Mouse (Mus musculus) spleen, postnatal 4 days (tissue): ENCODE results near the gene Fam19a5.

ENCODE experiments used
- DNase-seq, 2 experiments: peaks; one replicate each; pipeline ENCODE4 v3.0.0; 2022; ENCODE audit warnings: low spot score in 2 of 2

Gene Fam19a5

GRCm38 (mm10) chr15:87543599-87544338, at the start of gene Fam19a5:
Fam19a5 (plus strand) TSS chr15:87544299.
- no peak for DNase-seq

- no peak for DNase-seq
Observed at GRCm38 (mm10) chr15:87501737-87502136, 42.4 kb upstream of the Fam19a5 start.

DNA sequence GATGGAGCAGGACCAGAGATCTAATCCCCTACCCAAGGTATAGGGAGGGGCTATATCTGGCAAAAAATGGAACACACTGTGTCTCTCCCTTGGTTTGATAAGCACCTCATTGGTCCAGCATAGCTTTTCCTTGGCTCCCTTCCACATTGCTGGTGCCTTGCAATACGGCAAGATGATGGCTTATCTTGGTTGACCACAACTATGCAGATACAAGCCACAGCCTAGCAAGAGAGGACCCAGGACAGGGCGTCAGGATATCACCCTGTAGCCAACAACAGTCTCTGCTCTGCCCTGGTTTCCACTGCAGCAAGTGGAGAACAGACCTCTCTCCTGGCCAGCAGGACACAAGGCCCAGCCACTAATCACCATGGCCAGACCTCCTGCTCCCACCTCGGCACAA, 36.8 kb upstream of the Fam19a5 start:
- DNase-seq = no peak

- no peak for DNase-seq
Observed at GRCm38 (mm10) chr15:87510886-87511285, 33.2 kb upstream of the Fam19a5 start.

- no peak for DNase-seq
Observed at GRCm38 (mm10) chr15:87518161-87518560, 25.9 kb upstream of the Fam19a5 start.

DNA sequence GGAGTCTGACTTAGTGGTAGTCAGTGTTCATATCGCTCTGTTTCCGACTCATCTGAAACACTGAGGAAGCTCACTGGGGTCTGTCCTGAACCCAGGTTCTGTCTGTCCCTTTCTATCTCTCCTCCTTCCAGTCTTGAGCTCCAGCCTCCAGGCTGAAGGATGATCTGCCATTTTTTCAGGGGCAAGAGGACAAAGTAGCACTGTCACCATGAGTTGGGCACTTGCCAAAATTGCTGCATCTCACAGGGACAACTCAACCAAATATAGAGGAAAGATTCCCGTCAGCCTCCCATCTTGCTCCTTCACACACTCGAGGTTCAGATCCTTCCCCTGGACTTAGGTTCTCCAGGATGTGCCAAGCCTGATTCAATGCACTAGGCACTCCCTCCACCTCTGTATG, 14.8 kb upstream of the Fam19a5 start:
- no peak for DNase-seq

GRCm38 (mm10) chr15:87541656-87542055, 2.4 kb upstream of the Fam19a5 start:
- DNase-seq = no peak

GRCm38 (mm10) chr15:87544401-87545129, 466 bp downstream of the Fam19a5 start:
- no peak for DNase-seq

- DNase-seq = no peak
Observed at GRCm38 (mm10) chr15:87545130-87545642, 1.1 kb downstream of the Fam19a5 start.

GRCm38 (mm10) chr15:87545731-87546360, 1.7 kb downstream of the Fam19a5 start:
- no peak for DNase-seq

DNA sequence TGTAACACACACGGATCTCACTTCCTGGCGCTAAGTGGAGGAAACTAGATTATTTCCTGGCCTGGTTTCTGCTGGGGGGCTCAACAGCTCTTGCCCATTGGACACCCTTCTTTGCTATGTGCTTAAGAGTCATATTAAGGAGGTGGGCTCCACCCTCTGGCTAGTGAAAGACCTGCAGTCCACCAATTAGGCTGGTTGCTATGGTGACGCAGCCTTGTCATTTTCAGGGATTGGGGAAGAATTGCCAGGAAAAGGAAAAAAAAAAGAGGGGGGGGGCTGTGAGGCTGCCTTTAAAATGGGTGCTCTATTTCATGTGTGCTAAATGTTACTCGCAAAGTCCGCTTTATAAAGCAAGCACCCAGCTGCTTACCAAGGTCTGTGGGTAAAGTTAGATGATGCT, 2.9 kb downstream of the Fam19a5 start:
- DNase-seq = no peak

- no peak for DNase-seq
Observed at GRCm38 (mm10) chr15:87549724-87550123, 5.6 kb downstream of the Fam19a5 start.

DNA sequence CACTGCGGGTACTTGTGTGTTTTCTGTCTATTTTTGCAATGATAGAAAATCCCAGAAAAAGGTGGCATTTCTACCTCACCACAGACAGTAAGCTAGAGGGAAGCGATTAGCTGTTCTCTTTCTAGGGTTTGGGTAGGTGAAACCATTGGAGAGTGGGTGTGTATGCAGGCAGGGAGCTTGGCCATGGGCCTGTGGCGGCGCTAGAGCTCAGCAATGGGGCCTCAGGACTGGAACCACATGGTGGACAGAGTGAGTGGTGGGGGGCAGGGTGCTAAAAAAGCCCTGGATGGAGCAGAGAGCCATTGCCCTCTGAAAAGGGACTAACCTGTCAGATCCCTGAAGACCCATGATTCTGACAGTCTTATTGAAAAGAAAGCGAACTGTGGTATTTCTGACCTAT, 6.7 kb downstream of the Fam19a5 start:
- DNase-seq = no peak

DNA sequence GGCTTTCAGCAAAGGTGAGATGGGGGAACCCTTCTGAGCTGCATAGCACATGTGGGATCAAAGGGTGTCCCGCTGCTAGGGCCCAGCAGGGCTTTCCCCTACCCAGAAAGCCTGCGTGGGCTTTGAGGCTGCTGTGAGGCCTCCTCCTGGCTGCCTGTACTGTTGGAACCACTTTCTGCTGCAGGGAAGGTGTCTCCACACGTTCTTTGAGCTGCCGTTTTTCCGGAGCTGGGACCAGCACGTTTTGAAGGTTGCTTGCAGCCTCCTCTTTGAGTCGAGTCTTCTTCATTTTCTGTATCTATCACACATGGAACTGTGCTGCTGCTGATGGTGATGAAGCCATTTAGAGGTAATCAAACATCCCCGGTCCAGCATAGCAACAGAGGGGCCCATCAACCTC, 7.5 kb downstream of the Fam19a5 start:
- DNase-seq = no peak

- no peak for DNase-seq
Observed at GRCm38 (mm10) chr15:87555811-87556210, 11.7 kb downstream of the Fam19a5 start.

DNA sequence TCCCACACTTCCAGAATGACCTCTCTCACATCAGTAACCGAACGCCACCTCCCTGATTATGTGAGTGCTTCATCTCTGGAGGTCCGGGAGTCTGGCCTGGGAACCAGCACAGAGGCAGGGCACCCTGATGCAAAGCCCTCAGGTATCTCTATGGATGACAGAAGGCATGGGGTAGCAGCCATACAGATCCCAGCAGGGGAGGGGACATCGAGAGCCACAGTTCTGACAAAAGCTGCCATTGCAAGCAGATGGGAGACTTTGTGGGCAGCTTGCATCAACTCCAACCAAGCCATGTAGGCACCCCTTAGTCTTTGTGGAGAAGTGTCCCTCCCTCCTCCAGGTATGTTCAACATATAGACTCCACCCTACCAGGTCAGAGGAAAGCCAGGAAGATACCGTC, 20.2 kb downstream of the Fam19a5 start:
- no peak for DNase-seq

DNA sequence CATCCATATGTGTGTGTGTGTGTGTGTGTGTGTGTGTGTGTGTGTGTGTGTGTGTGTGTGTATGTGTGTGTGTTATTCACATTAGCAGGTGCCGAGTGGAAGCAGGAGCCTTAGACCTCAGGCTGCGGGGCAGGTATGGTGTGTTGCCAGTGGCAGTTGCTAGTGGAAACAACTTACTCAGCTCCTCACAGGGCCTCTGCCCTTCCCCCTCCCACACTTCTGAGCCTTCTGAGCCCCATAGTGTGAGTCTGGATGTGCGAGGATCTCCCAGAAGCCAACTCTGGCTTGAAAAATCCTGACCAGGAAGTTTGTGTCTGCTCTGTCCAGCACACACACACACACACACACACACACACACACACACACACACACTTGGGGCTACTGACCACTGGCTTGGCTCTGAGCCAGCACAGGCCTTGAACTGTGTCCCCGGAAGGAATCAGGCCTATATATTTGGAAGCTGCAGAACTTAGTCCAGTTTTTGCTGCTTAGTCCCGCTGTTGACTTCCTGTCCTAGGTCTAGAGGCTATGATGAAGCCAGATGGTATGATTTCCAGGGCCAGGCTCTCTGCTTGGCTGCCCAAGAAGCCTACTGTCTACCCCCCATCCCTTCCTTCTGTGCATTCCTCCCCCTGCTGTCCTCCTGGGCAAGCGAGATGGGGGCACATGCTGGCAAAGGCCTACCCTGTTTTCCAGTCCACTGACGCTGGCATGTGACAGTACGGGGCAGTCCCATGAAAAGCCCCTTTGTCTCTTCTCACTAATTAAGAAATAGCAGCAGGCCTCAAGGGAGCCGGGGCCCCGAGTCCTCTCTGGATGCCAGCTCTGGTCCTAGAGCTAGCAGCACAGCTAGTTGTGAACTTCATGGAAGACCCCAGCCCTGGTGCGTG, 22.2 kb downstream of the Fam19a5 start:
- DNase-seq = no peak

DNA sequence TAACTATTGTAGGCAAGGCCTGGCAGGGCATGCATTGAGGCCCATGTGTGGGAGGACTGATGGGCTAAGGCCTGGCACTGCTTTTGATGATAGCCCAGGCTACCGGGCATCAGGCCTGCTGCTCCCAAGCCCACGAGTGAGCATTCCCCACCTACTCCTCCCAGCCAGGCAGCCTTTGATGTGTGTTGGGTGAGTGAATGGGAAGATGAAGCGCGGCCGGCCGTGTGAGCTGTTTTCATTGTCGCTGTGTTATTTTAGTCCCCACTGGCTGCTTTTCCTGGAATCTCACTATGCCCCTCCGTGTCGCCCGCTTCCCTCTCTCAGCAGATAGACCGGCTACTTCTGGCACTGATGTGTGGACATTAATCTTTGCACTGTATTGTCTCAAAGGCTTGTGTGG, 26.1 kb downstream of the Fam19a5 start:
- DNase-seq = no peak

GRCm38 (mm10) chr15:87579861-87580260, 35.8 kb downstream of the Fam19a5 start:
- no peak for DNase-seq

DNA sequence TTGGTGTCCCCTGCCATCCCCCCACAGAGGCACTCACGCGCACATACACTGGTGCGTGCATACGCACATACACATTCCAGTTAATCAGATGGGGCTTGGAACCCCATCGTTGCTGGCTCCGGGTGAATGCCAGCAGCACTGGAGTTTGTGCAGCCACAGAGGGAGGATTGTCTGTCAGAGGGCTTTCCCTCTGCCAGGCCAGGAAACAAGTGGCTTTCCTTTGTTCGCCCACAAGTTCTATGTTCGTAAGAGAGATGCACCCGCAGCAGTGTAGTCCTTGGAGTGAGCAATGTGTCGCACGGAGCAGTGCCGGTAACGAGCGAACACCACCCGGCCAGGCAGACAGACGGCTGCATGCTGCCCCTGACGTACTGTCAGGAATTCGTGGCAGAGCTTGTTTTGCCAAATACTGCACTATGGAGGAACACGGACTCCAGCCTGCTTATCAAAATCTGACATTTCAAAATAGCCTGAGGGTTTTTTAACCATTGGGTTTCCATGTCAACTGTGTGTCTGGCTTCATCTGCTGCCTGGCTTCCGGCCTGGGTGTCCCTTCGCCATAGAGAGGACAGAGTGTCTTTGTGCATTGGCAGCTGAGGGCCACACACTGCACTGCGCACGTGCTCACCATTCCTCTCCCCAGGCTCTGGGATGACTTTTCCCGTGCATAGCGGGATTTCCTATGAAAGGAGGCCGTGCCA, 40.0 kb downstream of the Fam19a5 start:
- no peak for DNase-seq

- DNase-seq = no peak
Observed at GRCm38 (mm10) chr15:87590975-87591374, 46.9 kb downstream of the Fam19a5 start.
